Mouse (Mus musculus): ENCODE results near the gene Gm10447.

DNA sequence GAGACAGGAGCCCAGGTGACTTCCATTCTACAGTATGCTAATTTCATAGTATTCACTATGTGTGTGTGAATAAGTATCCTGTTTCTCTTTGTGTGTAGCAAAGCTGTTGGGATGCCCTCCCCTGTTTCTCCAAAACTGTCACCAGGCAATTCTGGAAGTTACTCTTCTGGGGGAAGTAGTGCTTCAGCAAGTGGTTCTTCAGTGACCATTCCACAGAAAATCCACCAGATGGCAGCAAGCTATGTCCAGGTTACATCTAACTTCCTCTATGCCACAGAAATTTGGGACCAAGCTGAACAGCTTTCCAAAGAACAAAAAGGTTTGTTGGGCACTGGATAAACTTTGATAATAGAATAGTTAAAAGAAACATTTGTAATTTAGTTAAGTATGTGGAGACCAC is 45.2 kb downstream of the Gm10447 start:
- TF ChIP-seq CTCF (IDR thresholded peaks at IDR 0.05; ENCODE audit: borderline replicate concordance, insufficient read depth, low read length) (no peak), POLR2A (IDR thresholded peaks at IDR 0.05; ENCODE audit: low read depth, low read length) (no peak)
